Mouse (Mus musculus): Measurements from ENCODE around the gene Pcolce2.

GRCm38 (mm10) chr9:95613426-95614127 lies 23.8 kb upstream of the Pcolce2 start:
- TF ChIP-seq CTCF (IDR thresholded peaks at IDR 0.05; ENCODE audit: borderline replicate concordance, extremely low read depth, insufficient read depth, insufficient read length) (no peak), POLR2A (IDR thresholded peaks at IDR 0.05; ENCODE audit: borderline replicate concordance, extremely low read depth, insufficient read depth, insufficient read length, poor library complexity, severe bottlenecking) (no peak)

Measured in brain, embryonic 14.5 days (tissue).